In the genomic region with DNA sequence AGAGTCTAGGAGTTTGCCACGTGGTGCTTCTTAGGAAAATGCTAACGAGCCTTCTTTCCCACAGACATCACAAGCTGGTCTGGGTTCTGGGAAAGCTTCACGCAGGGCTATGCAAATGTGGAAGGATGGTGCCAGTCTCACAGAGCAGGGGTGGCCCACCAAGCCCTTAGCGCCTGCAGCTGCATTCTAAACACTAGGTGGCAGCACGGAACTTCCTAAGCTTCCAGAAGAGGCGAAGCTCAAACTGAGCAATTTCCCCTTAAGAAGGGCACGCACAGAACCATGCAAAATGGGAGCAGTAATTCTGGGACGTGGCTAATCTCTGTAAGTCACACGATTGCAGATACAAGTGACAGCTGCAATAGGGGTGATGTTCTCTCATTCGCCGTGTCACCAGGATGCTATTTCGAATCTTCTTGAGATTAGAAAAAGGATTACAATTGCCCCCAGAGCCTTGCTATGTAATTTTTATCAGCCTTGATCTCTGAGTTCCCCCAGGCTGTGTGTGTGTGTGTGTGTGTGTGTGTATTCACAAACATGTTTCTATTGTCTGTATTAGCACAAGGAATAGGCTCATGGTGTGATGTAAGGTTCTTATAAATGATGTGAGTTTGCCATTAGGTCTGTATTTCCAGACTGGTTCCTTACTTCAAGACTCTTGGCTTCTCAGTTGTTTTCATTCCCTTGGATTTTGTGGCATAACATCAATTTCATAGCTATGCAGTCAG, we compare ENCODE assay signal across 8 mouse cellular contexts.
DNase-seq lines count a peak whose midpoint lies in the region; ATAC-seq and TF ChIP-seq lines count a peak whose summit lies in the region.

No protein-coding gene starts in this region.

- no peaks in the 10 kb centered on the region for H3K36me3 ChIP-seq in hindbrain, embryonic 13.5 days
- H3K36me3 ChIP-seq in lung, postnatal 0 days (ENCODE audit: insufficient read depth, low read length), result no peaks in the 10 kb centered on the region

- H3K27ac ChIP-seq in hindbrain, embryonic 13.5 days, result peak overlapping the region; percentile 71
- H3K27ac ChIP-seq in lung, postnatal 0 days (ENCODE audit: low read length), result no peak overlapping the region

- TF ChIP-seq EP300 in lung, postnatal 0 days (IDR thresholded peaks at IDR 0.05), result no peak

- WGBS in hindbrain, embryonic 13.5 days, result 4% methylated on average over 12 of the region's 12 CpGs
- WGBS in lung, postnatal 0 days, result 11% methylated on average over 12 of the region's 12 CpGs

- H3K9ac ChIP-seq in hindbrain, embryonic 13.5 days, result no peak overlapping the region
- no peak overlapping the region for H3K9ac ChIP-seq in lung, postnatal 0 days (replicated peaks; ENCODE audit: low read depth)

- DNase-seq in WW6 (ENCODE audit: low read depth, low spot score), result peak; percentile 59
- DNase-seq in cerebellum, postnatal 10 days, result peak; percentile 93
- peak; percentile 86 to 87 for DNase-seq in frontal cortex, postnatal 14 days (ENCODE audit: low spot score in 2 of 2)
- peak; percentile 89 to 95 for DNase-seq in layer of hippocampus, postnatal 14 days (ENCODE audit: low spot score in 2 of 2)
- DNase-seq in lung, postnatal 0 days (ENCODE audit: low spot score), result peak; percentile 88
- peak; percentile 90 to 92 for DNase-seq in right cerebral cortex, adult 2 months (ENCODE audit: low spot score in 2 of 2)

- ATAC-seq in hindbrain, embryonic 13.5 days (ENCODE audit: low FRiP score), result peak; percentile 92
- ATAC-seq in lung, postnatal 0 days, result peak; percentile 85
- no peak for ATAC-seq in activated CD4-positive, CD25-positive, alpha-beta regulatory T cell, adult 4 months

- peak; percentile 92 for TF ChIP-seq CTCF in lung, postnatal 0 days (IDR thresholded peaks at IDR 0.05)

- no peaks in the 10 kb centered on the region for H3K9me3 ChIP-seq in hindbrain, embryonic 13.5 days
- H3K9me3 ChIP-seq in lung, postnatal 0 days (ENCODE audit: low read length), result no peaks in the 10 kb centered on the region

- H3K4me2 ChIP-seq in hindbrain, embryonic 13.5 days, result no peak overlapping the region
- no peak overlapping the region for H3K4me2 ChIP-seq in lung, postnatal 0 days (replicated peaks; ENCODE audit: low read depth, low read length)

- no peak overlapping the region for H3K4me3 ChIP-seq in hindbrain, embryonic 13.5 days
- H3K4me3 ChIP-seq in lung, postnatal 0 days (ENCODE audit: low read depth, low read length), result no peak overlapping the region

- no peaks in the 10 kb centered on the region for H3K27me3 ChIP-seq in hindbrain, embryonic 13.5 days
- no peaks in the 10 kb centered on the region for H3K27me3 ChIP-seq in lung, postnatal 0 days (replicated peaks; ENCODE audit: insufficient read depth, low read length)

- H3K4me1 ChIP-seq in hindbrain, embryonic 13.5 days (replicated peaks), result peaks cover 9% of the 10 kb centered on the region
- no peaks in the 10 kb centered on the region for H3K4me1 ChIP-seq in lung, postnatal 0 days (ENCODE audit: insufficient read depth, low read depth, low read length)
